Comparison of ENCODE assay signal across 8 mouse cellular contexts in the genomic region with DNA sequence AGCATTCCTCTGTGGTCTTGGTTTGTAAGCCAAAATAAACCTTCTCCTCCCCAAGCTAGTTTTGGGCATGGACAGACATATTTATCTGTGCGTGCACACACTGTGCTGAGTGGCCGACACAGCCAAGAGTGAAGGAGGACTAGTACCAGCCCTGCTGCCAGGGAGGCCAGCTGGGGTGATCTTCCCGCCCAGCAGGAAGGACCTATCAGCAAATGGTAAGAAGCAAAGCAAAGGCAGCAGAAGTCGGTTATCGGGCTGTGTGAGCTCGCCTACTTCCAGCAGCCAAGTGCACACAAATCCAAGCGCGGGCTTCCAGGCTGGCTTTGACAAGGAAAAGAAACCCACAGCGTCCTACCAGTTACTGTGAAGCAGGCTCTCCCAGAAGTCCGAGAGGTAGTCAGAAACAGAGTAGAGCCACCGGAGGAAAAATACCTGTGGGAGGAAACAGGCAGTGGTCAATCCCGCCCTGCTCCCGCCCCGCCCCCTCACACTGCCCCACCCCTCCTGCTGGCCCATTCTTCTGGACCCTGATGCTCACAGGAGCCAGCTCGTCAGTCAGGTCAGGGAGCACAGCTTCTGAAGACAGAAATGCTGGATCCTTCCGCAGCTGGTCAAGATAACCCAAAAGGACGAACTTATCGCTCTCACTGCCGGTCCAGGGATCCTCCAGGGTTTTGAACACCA. TPM values are rescaled to one million over a fixed set of nuclear protein-coding genes. Genes with fewer than 3 reads are reported as not detected.
DNase-seq lines count a peak whose midpoint lies in the region; ATAC-seq and TF ChIP-seq lines count a peak whose summit lies in the region.

No protein-coding gene starts in this region.

- no peaks in the 10 kb centered on the region for H3K4me1 ChIP-seq in kidney, adult 2 months (ENCODE audit: control insufficient read depth, insufficient read depth, low read length)
- H3K4me1 ChIP-seq in bone marrow, adult 2 months (ENCODE audit: control insufficient read depth, insufficient read depth, low read length): peaks cover 1% of the 10 kb centered on the region

- no peak for TF ChIP-seq CTCF in kidney, adult 2 months (conservative IDR thresholded peaks at IDR 0.05; ENCODE audit: insufficient read depth, insufficient read length, low read depth, low read length)
- no peak for TF ChIP-seq CTCF in bone marrow, adult 2 months (IDR thresholded peaks at IDR 0.05; ENCODE audit: control insufficient read depth, insufficient read depth, low read length)

- no peak overlapping the region for H3K4me3 ChIP-seq in kidney, adult 2 months (ENCODE audit: insufficient read depth, low read depth, low read length)
- peak overlapping the region; percentile 50 for H3K4me3 ChIP-seq in bone marrow, adult 2 months (replicated peaks; ENCODE audit: control insufficient read depth, low read depth, low read length)

- no peak for TF ChIP-seq POLR2A in kidney, adult 2 months (IDR thresholded peaks at IDR 0.05; ENCODE audit: low read depth, low read length)
- peak; percentile 74 for TF ChIP-seq POLR2A in bone marrow, adult 2 months (IDR thresholded peaks at IDR 0.05; ENCODE audit: borderline replicate concordance, control insufficient read depth, low read depth, low read length)

- DNase-seq in kidney, adult 2 months: peak; percentile 24
- DNase-seq in kidney, adult 18-20 months: no peak
- peak; percentile 97 for DNase-seq in fibroblast of lung, adult 2 months (ENCODE audit: low read depth)
- DNase-seq in kidney, postnatal 10 days: peak; percentile 37
- DNase-seq in yolk sac, embryonic 10.5 days (ENCODE audit: low spot score): no peak

- no peaks in the 10 kb centered on the region for H3K27me3 ChIP-seq in kidney, adult 2 months (replicated peaks; ENCODE audit: control insufficient read depth, insufficient read depth, low read length)

- peak; percentile 86 for ATAC-seq in megakaryocyte progenitor cell, adult 5-6 weeks (replicated peaks; ENCODE audit: poor library complexity)
- no peak for ATAC-seq in monocyte, adult 5-6 weeks (replicated peaks; ENCODE audit: insufficient number of reproducible peaks, low FRiP score, low TSS enrichment, poor library complexity, severe bottlenecking)

- WGBS in kidney, adult 2 months: 71% methylated on average over 19 of the region's 19 CpGs
- 73% methylated on average over 19 of the region's 19 CpGs for WGBS in bone marrow, adult 2 months

- peak overlapping the region; percentile 41 for H3K27ac ChIP-seq in kidney, adult 2 months (ENCODE audit: insufficient read depth, low read depth, low read length)
- peak overlapping the region; percentile 75 for H3K27ac ChIP-seq in bone marrow, adult 2 months (ENCODE audit: control insufficient read depth, insufficient read depth, low read depth, low read length, poor library complexity)

- H3K36me3 ChIP-seq in kidney, adult 2 months (ENCODE audit: control insufficient read depth, insufficient read depth, low read length): no peaks in the 10 kb centered on the region; the same call in none of the 2 replicates

RNA-seq across cellular contexts. Expression of a gene that starts 21.0 kb away (rescaled TPM):
- 9.4 and 10.8 TPM in 2 replicates for polyA plus RNA-seq in kidney, adult 2 months (2012; rRNA removed)
- polyA plus RNA-seq in bone marrow, adult 2 months (2011; ENCODE audit: insufficient read depth, insufficient read length, low replicate concordance, missing spikeins): 1.8 TPM in 1 of 2 replicates, not detected in the other
- not detected in 2 replicates for total RNA-seq in megakaryocyte progenitor cell, adult 5-6 weeks (2015)
- total RNA-seq in megakaryocyte progenitor cell, adult 5-6 weeks (2017): not detected in 2 replicates
- not detected in 3 replicates for total RNA-seq in monocyte, adult 5-6 weeks (2017)

RNA-seq across cellular contexts. Expression of a gene that starts 23.2 kb away (rescaled TPM):
- 12.6 and 13.6 TPM in 2 replicates for polyA plus RNA-seq in kidney, adult 2 months (2012; rRNA removed)
- 4.9 and 9.0 TPM in 2 replicates for polyA plus RNA-seq in bone marrow, adult 2 months (2011; ENCODE audit: insufficient read depth, insufficient read length, low replicate concordance, missing spikeins)
- total RNA-seq in megakaryocyte progenitor cell, adult 5-6 weeks (2015): 4.8 and 6.5 TPM in 2 replicates
- total RNA-seq in megakaryocyte progenitor cell, adult 5-6 weeks (2017): 5.9 and 6.4 TPM in 2 replicates
- total RNA-seq in monocyte, adult 5-6 weeks (2017): 5.1 to 7.6 TPM (median 6.4 TPM) in 3 replicates

RNA-seq across cellular contexts. Expression of a gene that starts 25.9 kb away (rescaled TPM):
- 22.2 and 23.7 TPM in 2 replicates for polyA plus RNA-seq in kidney, adult 2 months (2012; rRNA removed)
- 9.2 and 20.7 TPM in 2 replicates for polyA plus RNA-seq in bone marrow, adult 2 months (2011; ENCODE audit: insufficient read depth, insufficient read length, low replicate concordance, missing spikeins)
- total RNA-seq in megakaryocyte progenitor cell, adult 5-6 weeks (2015): 5.8 and 6.4 TPM in 2 replicates
- 8.1 and 9.3 TPM in 2 replicates for total RNA-seq in megakaryocyte progenitor cell, adult 5-6 weeks (2017)
- 23.4 to 41.6 TPM (median 39.5 TPM) in 3 replicates for total RNA-seq in monocyte, adult 5-6 weeks (2017)

RNA-seq across cellular contexts. Expression of a gene that starts 44.3 kb away (rescaled TPM):
- polyA plus RNA-seq in kidney, adult 2 months (2012; rRNA removed): 21.9 and 23.4 TPM in 2 replicates
- polyA plus RNA-seq in bone marrow, adult 2 months (2011; ENCODE audit: insufficient read depth, insufficient read length, low replicate concordance, missing spikeins): 14.5 and 20.4 TPM in 2 replicates
- 15.0 and 18.7 TPM in 2 replicates for total RNA-seq in megakaryocyte progenitor cell, adult 5-6 weeks (2015)
- total RNA-seq in megakaryocyte progenitor cell, adult 5-6 weeks (2017): 23.7 and 29.4 TPM in 2 replicates
- total RNA-seq in monocyte, adult 5-6 weeks (2017): 31.1 to 45.0 TPM (median 34.8 TPM) in 3 replicates

RNA-seq across cellular contexts. Expression of a gene that starts 58.5 kb away (rescaled TPM):
- polyA plus RNA-seq in kidney, adult 2 months (2012; rRNA removed): 0.52 TPM in 1 of 2 replicates, not detected in the other
- polyA plus RNA-seq in bone marrow, adult 2 months (2011; ENCODE audit: insufficient read depth, insufficient read length, low replicate concordance, missing spikeins): not detected in 2 replicates
- not detected in 2 replicates for total RNA-seq in megakaryocyte progenitor cell, adult 5-6 weeks (2015)
- total RNA-seq in megakaryocyte progenitor cell, adult 5-6 weeks (2017): not detected in 2 replicates
- total RNA-seq in monocyte, adult 5-6 weeks (2017): not detected in 3 replicates

Comparison
In these comparisons a context has a peak if more than half of its experiments do, and no peak if none do; other contexts are left out.
1. DNase-seq: peak in kidney, adult 2 months (single experiment), fibroblast of lung, adult 2 months (single experiment) and kidney, postnatal 10 days (single experiment); none in kidney, adult 18-20 months (single experiment) and yolk sac, embryonic 10.5 days (single experiment).